Mouse (Mus musculus) CH12.LX (cell line): ENCODE measurements around the gene Rbm18. TPM values are rescaled to one million over a fixed set of nuclear protein-coding genes. Genes with fewer than 3 reads are reported as not detected.

Experiments
- DNase-seq: peaks from one replicate; pipeline ENCODE4 v3.0.0-alpha.2; 2013; ENCODE audit errors: extremely low read depth
- H3K27ac ChIP-seq: 2 replicates; pipeline ENCODE4 v1.5.1; 2012; ENCODE audit warnings: low read depth, mild to moderate bottlenecking, control low read depth, moderate library complexity; ENCODE audit not compliant: insufficient read depth
- H3K27me3 ChIP-seq: replicated peaks from 2 replicates; pipeline ENCODE3; 2012; ENCODE audit warnings: inconsistent platforms
- H3K36me3 ChIP-seq, 2 experiments: replicated peaks in 1 of 2; 2 replicates each; pipeline versions ENCODE3 to v1.6.1; 2012; ENCODE audit warnings: inconsistent platforms in 1 of 2, low read length in 1 of 2, mild to moderate bottlenecking in 1 of 2, mixed read lengths in 1 of 2, moderate library complexity in 1 of 2; ENCODE audit not compliant: control insufficient read depth in 1 of 2, insufficient read depth in 1 of 2
- H3K4me1 ChIP-seq, 2 experiments: 2 replicates each; pipeline ENCODE4 v1.6.1; 2012; ENCODE audit warnings: inconsistent platforms in 1 of 2, moderate library complexity in 1 of 2; ENCODE audit not compliant: insufficient read depth in 2 of 2, control insufficient read depth in 1 of 2
- H3K4me2 ChIP-seq: 2 replicates; pipeline ENCODE4 v1.6.1; 2012; ENCODE audit warnings: low read depth, mild to moderate bottlenecking, control low read depth; ENCODE audit not compliant: poor library complexity, insufficient read depth, severe bottlenecking
- H3K4me3 ChIP-seq, 3 experiments: fragments of 150-350 bp in 1 of 3; sonication (generic) in 1 of 3; replicated peaks in 1 of 3; 2 replicates each; pipeline versions ENCODE3 to v1.5.1; 2011 to 2012; ENCODE audit warnings: low read depth in 2 of 3, low read length in 2 of 3, mild to moderate bottlenecking in 2 of 3, moderate library complexity in 2 of 3, control low read depth in 1 of 3, improper control_type of control experiment in 1 of 3, inconsistent platforms in 1 of 3, mixed read lengths in 1 of 3; ENCODE audit not compliant: poor library complexity in 1 of 3
- H3K79me2 ChIP-seq: replicated peaks from 2 replicates; pipeline ENCODE4 v1.6.1; 2012; ENCODE audit warnings: mild to moderate bottlenecking, moderate library complexity; ENCODE audit not compliant: control insufficient read depth, poor library complexity, insufficient read depth, severe bottlenecking; ENCODE audit errors: extremely low read depth
- H3K9ac ChIP-seq: 2 replicates; pipeline ENCODE4 v1.6.1; 2012; ENCODE audit warnings: low read depth, mild to moderate bottlenecking, control low read depth, moderate library complexity; ENCODE audit not compliant: insufficient read depth
- H3K9me3 ChIP-seq: replicated peaks from 2 replicates; pipeline ENCODE3; 2012; ENCODE audit warnings: low read length, inconsistent platforms, mixed read lengths
- BHLHE40 ChIP-seq: IDR thresholded peaks from 2 replicates; pipeline ENCODE4 v1.6.1; 2011; ENCODE audit warnings: mild to moderate bottlenecking, low read depth, low read length, improper control_type of control experiment
- CHD1 ChIP-seq: IDR thresholded peaks from 2 replicates; pipeline ENCODE4 v1.6.1; 2012; ENCODE audit warnings: low read depth, low read length, improper control_type of control experiment, inconsistent platforms
- CHD2 ChIP-seq: IDR thresholded peaks from 2 replicates; pipeline ENCODE4 v1.6.1; 2011; ENCODE audit warnings: low read length, improper control_type of control experiment
- CTCF ChIP-seq, 2 experiments: IDR thresholded peaks in 1 of 2; conservative IDR thresholded peaks in 1 of 2; 2 replicates each; pipeline ENCODE4 v1.5.1; 2011 to 2012; ENCODE audit warnings: low read depth in 2 of 2, low read length in 2 of 2, improper control_type of control experiment in 1 of 2, inconsistent platforms in 1 of 2, mild to moderate bottlenecking in 1 of 2, moderate library complexity in 1 of 2
- E2F4 ChIP-seq: IDR thresholded peaks from 2 replicates; pipeline ENCODE4 v1.6.1; 2011; ENCODE audit warnings: low read depth, low read length, improper control_type of control experiment; ENCODE audit not compliant: insufficient replicate concordance
- EP300 ChIP-seq: IDR thresholded peaks from 2 replicates; pipeline ENCODE4 v1.6.1; 2011; ENCODE audit warnings: low read length, improper control_type of control experiment
- ETS1 ChIP-seq: conservative IDR thresholded peaks from 2 replicates; pipeline ENCODE4 v1.6.1; 2012; ENCODE audit warnings: low read depth, mild to moderate bottlenecking, inconsistent platforms, low read length, improper control_type of control experiment, moderate library complexity
- GABPA ChIP-seq: IDR thresholded peaks from 2 replicates; pipeline ENCODE4 v1.6.1; 2012; ENCODE audit warnings: low read depth, low read length, improper control_type of control experiment, inconsistent platforms; ENCODE audit not compliant: insufficient replicate concordance
- IRF4 ChIP-seq: IDR thresholded peaks from 2 replicates; pipeline ENCODE4 v1.6.1; 2014; ENCODE audit warnings: low read depth, mild to moderate bottlenecking, inconsistent platforms, low read length, improper control_type of control experiment
- JUN ChIP-seq: IDR thresholded peaks from 2 replicates; pipeline ENCODE4 v1.6.1; 2011; ENCODE audit warnings: low read depth, mild to moderate bottlenecking, low read length, improper control_type of control experiment, moderate library complexity; ENCODE audit not compliant: insufficient read depth
- JUND ChIP-seq: conservative IDR thresholded peaks from 2 replicates; pipeline ENCODE4 v1.6.1; 2011; ENCODE audit warnings: low read depth, low read length, improper control_type of control experiment
- MAFK ChIP-seq: IDR thresholded peaks from 2 replicates; pipeline ENCODE4 v1.6.1; 2011; ENCODE audit warnings: low read length, improper control_type of control experiment; ENCODE audit not compliant: insufficient replicate concordance
- MAX ChIP-seq: IDR thresholded peaks from 2 replicates; pipeline ENCODE4 v1.6.1; 2011; ENCODE audit warnings: low read length, improper control_type of control experiment
- MEF2A ChIP-seq: IDR thresholded peaks from 2 replicates; pipeline ENCODE4 v1.6.1; 2014; ENCODE audit warnings: low read depth, mild to moderate bottlenecking, inconsistent platforms, low read length, improper control_type of control experiment, borderline replicate concordance
- MXI1 ChIP-seq: IDR thresholded peaks from 2 replicates; pipeline ENCODE4 v1.6.1; 2011; ENCODE audit warnings: mild to moderate bottlenecking, low read depth, low read length, improper control_type of control experiment
- MYC ChIP-seq: IDR thresholded peaks from 2 replicates; pipeline ENCODE4 v1.6.1; 2011; ENCODE audit warnings: low read depth, mild to moderate bottlenecking, improper control_type of control experiment, low read length
- NELFE ChIP-seq: IDR thresholded peaks from 2 replicates; pipeline ENCODE4 v1.6.1; 2011; ENCODE audit warnings: low read depth, low read length, improper control_type of control experiment
- NRF1 ChIP-seq: IDR thresholded peaks from 2 replicates; pipeline ENCODE4 v1.6.1; 2014; ENCODE audit warnings: low read depth, mild to moderate bottlenecking, inconsistent platforms, low read length, improper control_type of control experiment, moderate library complexity
- PAX5 ChIP-seq: IDR thresholded peaks from 2 replicates; pipeline ENCODE4 v1.6.1; 2012; ENCODE audit warnings: low read length, inconsistent platforms, mixed read lengths
- POLR2A ChIP-seq: IDR thresholded peaks from 2 replicates; pipeline ENCODE4 v1.6.1; 2011; ENCODE audit warnings: low read depth, mild to moderate bottlenecking, improper control_type of control experiment, low read length
- RAD21 ChIP-seq: IDR thresholded peaks from 2 replicates; pipeline ENCODE4 v1.6.1; 2011; ENCODE audit warnings: low read depth, mild to moderate bottlenecking, low read length, improper control_type of control experiment, moderate library complexity
- RCOR1 ChIP-seq: conservative IDR thresholded peaks from 2 replicates; pipeline ENCODE4 v1.6.1; 2012; ENCODE audit warnings: low read depth, mild to moderate bottlenecking, inconsistent platforms, low read length, improper control_type of control experiment
- SIN3A ChIP-seq: IDR thresholded peaks from 2 replicates; pipeline ENCODE4 v1.6.1; 2012; ENCODE audit warnings: low read length, improper control_type of control experiment, inconsistent platforms
- SMC3 ChIP-seq: IDR thresholded peaks from 2 replicates; pipeline ENCODE4 v1.6.1; 2011; ENCODE audit warnings: low read depth, low read length, improper control_type of control experiment
- TCF12 ChIP-seq: IDR thresholded peaks from 2 replicates; pipeline ENCODE4 v1.6.1; 2014; ENCODE audit warnings: low read depth, mild to moderate bottlenecking, inconsistent platforms, low read length, improper control_type of control experiment
- USF1 ChIP-seq: IDR thresholded peaks from 2 replicates; pipeline ENCODE4 v1.6.1; 2014; ENCODE audit warnings: low read depth, mild to moderate bottlenecking, inconsistent platforms, low read length, improper control_type of control experiment
- USF2 ChIP-seq: conservative IDR thresholded peaks from 2 replicates; pipeline ENCODE4 v1.6.1; 2011; ENCODE audit warnings: low read depth, low read length, improper control_type of control experiment
- ZMIZ1 ChIP-seq: IDR thresholded peaks from 2 replicates; pipeline ENCODE4 v1.6.1; 2012; ENCODE audit warnings: low read depth, mild to moderate bottlenecking, inconsistent platforms, low read length, improper control_type of control experiment
- ZNF384 ChIP-seq: IDR thresholded peaks from 2 replicates; pipeline ENCODE4 v1.6.1; 2012; ENCODE audit warnings: low read depth, low read length, improper control_type of control experiment, inconsistent platforms
- dilution Hi-C: fragments of 300-500 bp; cut with MboI; formaldehyde crosslinking; loops from 2 replicates; pipeline ENCODE4 v1.14.3; 2020; ENCODE audit warnings: low sequenced_read_pairs; ENCODE audit not compliant: extremely low pct_unique_long_range_greater_than_20kb, extremely low pct_ligation_motif_present
- in situ Hi-C: fragments of 300-500 bp; cut with MboI; formaldehyde crosslinking; loops from 3 replicates; pipeline ENCODE4 v1.14.3; 2019; ENCODE audit warnings: low sequenced_read_pairs, low pct_ligation_motif_present, low pct_unique_long_range_greater_than_20kb, mixed read lengths
- polyA plus RNA-seq: library from polyadenylated mRNA; unstranded; fragments of >175 nt; gene quantifications from 2 replicates; pipeline ENCODE4 v1.2.1, GENCODE M21; 2012; ENCODE audit warnings: low read depth; ENCODE audit not compliant: insufficient read length
- total RNA-seq, 2 experiments: library from RNA; depleted of rRNA; stranded (reverse); fragments of 300-350 nt in 1 of 2; fragments of >200 nt in 1 of 2; gene quantifications; 2 replicates each; pipeline ENCODE4 v1.2.3; 2012 to 2014

The Rbm18 gene
- total and polyA plus RNA-seq, 3 experiments = 12.4 to 26.3 (median 14.9) TPM

- Histone ChIP-seq H3K27me3 (peaks cover 84% of the 10 kb centered on the region), H3K9me3 (no peaks in the 10 kb centered on the region), H3K4me2 (no peak overlapping the region), H3K27ac (no peak overlapping the region), H3K79me2 (no peaks in the 10 kb centered on the region), H3K4me1 (peaks cover 0 to 14% of the 10 kb centered on the region in 2 experiments; a peak in 2 of 4 replicates), H3K4me3 (no peak overlapping the region), H3K9ac (no peak overlapping the region), H3K36me3 (no peaks in the 10 kb centered on the region)
- in situ Hi-C loops (no loop called here), dilution Hi-C loops (no loop called here)
- DNase-seq = no peak
- no peak for TF ChIP-seq ZNF384
- no peak for TF ChIP-seq POLR2A
- TF ChIP-seq MXI1 = no peak
- no peak for TF ChIP-seq GABPA
- TF ChIP-seq MAFK = no peak
- no peak for TF ChIP-seq USF2
- no peak for TF ChIP-seq IRF4
- no peak for TF ChIP-seq CTCF (conservative IDR thresholded peaks at IDR 0.05 in 1 of 2, IDR thresholded peaks at IDR 0.05 in 1 of 2; ENCODE audit: low read depth in 2 of 2, low read length in 2 of 2)
- TF ChIP-seq JUN = no peak
- no peak for TF ChIP-seq SIN3A
- no peak for TF ChIP-seq PAX5
- no peak for TF ChIP-seq USF1
Measured at GRCm38 (mm10) chr2:36092748-36093147, 43.8 kb downstream of the Rbm18 start.

DNA sequence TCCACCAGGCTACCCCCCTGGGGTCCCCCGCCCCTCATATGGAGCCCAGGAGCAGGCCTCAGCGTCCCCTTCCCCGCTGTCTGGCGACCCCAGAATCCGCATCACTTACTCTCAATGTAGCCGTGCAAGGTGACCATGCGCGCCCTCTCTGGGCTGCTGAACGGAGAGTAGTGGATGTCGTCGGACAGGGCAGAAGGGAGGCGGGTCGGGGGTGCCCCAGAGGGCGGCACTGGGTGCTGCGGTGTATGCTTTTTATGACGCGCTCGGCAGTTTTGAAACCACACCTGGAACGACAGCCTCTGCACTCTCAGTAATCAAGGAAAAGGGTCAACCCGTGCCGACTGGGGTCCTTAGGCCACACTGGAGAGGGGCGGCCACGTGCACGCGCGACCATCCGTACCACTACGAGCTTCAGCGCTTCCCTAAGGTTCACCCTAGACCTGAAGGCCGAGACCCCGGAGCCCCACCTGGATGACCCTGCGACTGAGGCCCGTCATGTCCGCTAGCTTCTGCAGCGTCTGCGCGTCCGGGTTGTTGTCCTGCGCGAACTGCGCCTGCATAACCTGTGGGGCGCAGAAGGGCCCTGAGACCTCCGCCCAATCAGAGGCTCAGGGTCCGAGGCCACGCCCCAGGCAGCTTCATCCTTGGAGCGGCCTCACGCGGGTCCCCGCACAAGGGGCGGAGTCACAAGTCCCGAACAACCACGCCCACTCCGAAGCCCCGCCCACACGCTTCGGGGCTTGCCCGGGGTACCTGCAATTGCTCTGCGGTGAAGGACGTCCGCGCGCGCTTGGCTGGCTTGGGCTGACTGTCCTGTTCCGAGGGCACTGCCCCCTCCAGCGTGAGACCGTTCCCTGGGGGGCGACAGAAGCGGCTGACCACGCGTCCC is 45.5 kb downstream of the Rbm18 start:
- no peak for TF ChIP-seq MXI1
- TF ChIP-seq USF2 = no peak
- TF ChIP-seq TCF12 = no peak
- no peak for TF ChIP-seq E2F4
- TF ChIP-seq RAD21 = no peak
- no peak for TF ChIP-seq IRF4
- TF ChIP-seq USF1 = no peak
- no peak for TF ChIP-seq RCOR1
- no peak for TF ChIP-seq EP300
- no peak for TF ChIP-seq MYC
- TF ChIP-seq ZMIZ1 = no peak
- TF ChIP-seq SMC3 = no peak
- no peak for TF ChIP-seq GABPA
- TF ChIP-seq MAX = no peak
- no peak for TF ChIP-seq ETS1
- TF ChIP-seq CHD2 = no peak
- no peak for TF ChIP-seq JUN
- 0 out of 2 replicates have a peak, but pooled peaks have one; percentile 33 for TF ChIP-seq BHLHE40
- TF ChIP-seq ZNF384 = no peak
- TF ChIP-seq MEF2A = no peak
- TF ChIP-seq CHD1 = no peak
- peak; percentile 73 for TF ChIP-seq NRF1
- no peak for TF ChIP-seq NELFE
- TF ChIP-seq POLR2A = peak; percentile 35; the same call in 1 of the 2 replicates
- no peak for TF ChIP-seq JUND
- peaks cover 84% of the 10 kb centered on the region for H3K27me3 ChIP-seq
- DNase-seq = peak; percentile 64
- dilution Hi-C loops = no loop called here
- H3K4me1 ChIP-seq = peaks cover 0 to 14% of the 10 kb centered on the region in 2 experiments; a peak in 2 of 4 replicates
- H3K4me2 ChIP-seq = peak overlapping the region; percentile 96
- H3K4me3 ChIP-seq = peak overlapping the region; percentile 20 to 49 (median 46)
- H3K36me3 ChIP-seq = no peaks in the 10 kb centered on the region
- no peaks in the 10 kb centered on the region for H3K79me2 ChIP-seq
- in situ Hi-C loops = no loop called here
- H3K9ac ChIP-seq = no peak overlapping the region
- no peak overlapping the region for H3K27ac ChIP-seq
- H3K9me3 ChIP-seq = no peaks in the 10 kb centered on the region
